Mouse (Mus musculus) CH12.LX (cell line): ENCODE data around the gene Hist1h2ae.

Experiments
- CTCF ChIP-seq, 2 experiments: IDR thresholded peaks in 1 of 2; conservative IDR thresholded peaks in 1 of 2; 2 replicates each; pipeline ENCODE4 v1.5.1; 2011 to 2012; ENCODE audit warnings: low read depth in 2 of 2, low read length in 2 of 2, improper control_type of control experiment in 1 of 2, inconsistent platforms in 1 of 2, mild to moderate bottlenecking in 1 of 2, moderate library complexity in 1 of 2
- MAZ ChIP-seq: IDR thresholded peaks from 2 replicates; pipeline ENCODE4 v1.6.1; 2012; ENCODE audit warnings: low read depth, mild to moderate bottlenecking, inconsistent platforms, low read length, improper control_type of control experiment, moderate library complexity
- POLR2AphosphoS2 ChIP-seq: IDR thresholded peaks from 2 replicates; pipeline ENCODE4 v1.6.1; 2011; ENCODE audit warnings: low read depth, low read length, improper control_type of control experiment
- TCF12 ChIP-seq: IDR thresholded peaks from 2 replicates; pipeline ENCODE4 v1.6.1; 2014; ENCODE audit warnings: low read depth, mild to moderate bottlenecking, inconsistent platforms, low read length, improper control_type of control experiment

- TF ChIP-seq POLR2AphosphoS2 (no peak), CTCF (conservative IDR thresholded peaks at IDR 0.05 in 1 of 2, IDR thresholded peaks at IDR 0.05 in 1 of 2; ENCODE audit: low read depth in 2 of 2, low read length in 2 of 2) (no peak), TCF12 (no peak), MAZ (no peak)
Observed at GRCm38 (mm10) chr13:23526312-23526711, 44.7 kb downstream of the Hist1h2ae start.
